Mouse (Mus musculus) cerebral cortex, adult 2 months (tissue): ENCODE results near the gene Mlh1.

Source experiments
- WGBS: fragments of 180-500 bp; shearing (Covaris S2); methylation state at CpG from one replicate; pipeline ENCODE4 v1.1.7; 2018; 5-methylcytosine and 5-hydroxymethylcytosine counted together

Gene Mlh1

GRCm38 (mm10) chr9:111211122-111212041, 60.2 kb downstream of the Mlh1 start:
- 80% methylated on average over 10 of the region's 10 CpGs for WGBS

- WGBS: 89% methylated on average over 4 of the region's 4 CpGs
Measured at GRCm38 (mm10) chr9:111210412-111210811, 61.2 kb downstream of the Mlh1 start.

DNA sequence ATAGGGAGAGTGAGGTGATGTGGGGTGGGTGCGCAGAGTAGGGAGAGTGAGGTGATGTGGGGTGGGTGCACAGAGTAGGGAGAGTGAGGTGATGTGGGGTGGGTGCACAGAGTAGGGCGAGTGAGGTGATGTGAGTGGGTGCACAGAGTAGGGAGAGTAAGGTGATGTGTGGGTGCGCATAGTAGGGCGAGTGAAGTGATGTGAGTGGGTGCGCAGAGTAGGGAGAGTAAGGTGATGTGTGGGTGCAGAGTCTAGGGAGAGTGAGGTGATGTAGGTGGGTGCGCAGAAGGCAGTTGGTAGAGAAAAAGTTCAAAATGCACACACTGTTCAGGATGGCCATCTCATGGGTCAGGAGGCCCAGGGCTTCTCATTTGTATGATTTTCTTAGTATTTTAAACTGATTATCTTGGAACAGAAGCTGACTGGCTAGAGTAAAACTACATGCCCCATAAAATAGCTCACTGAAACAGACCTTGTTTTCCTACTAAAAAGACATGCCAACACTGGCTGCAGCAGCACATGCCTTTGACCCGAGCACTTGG, 62.4 kb downstream of the Mlh1 start:
- WGBS: 83% methylated on average over 7 of the region's 7 CpGs

GRCm38 (mm10) chr9:111208185-111208584, 63.4 kb downstream of the Mlh1 start:
- WGBS: 70% methylated on average over 3 of the region's 3 CpGs

GRCm38 (mm10) chr9:111207683-111208082, 63.9 kb downstream of the Mlh1 start:
- 89% methylated on average over 3 of the region's 3 CpGs for WGBS

GRCm38 (mm10) chr9:111204601-111205375, 66.8 kb downstream of the Mlh1 start:
- 21% methylated on average over 9 of the region's 9 CpGs for WGBS

DNA sequence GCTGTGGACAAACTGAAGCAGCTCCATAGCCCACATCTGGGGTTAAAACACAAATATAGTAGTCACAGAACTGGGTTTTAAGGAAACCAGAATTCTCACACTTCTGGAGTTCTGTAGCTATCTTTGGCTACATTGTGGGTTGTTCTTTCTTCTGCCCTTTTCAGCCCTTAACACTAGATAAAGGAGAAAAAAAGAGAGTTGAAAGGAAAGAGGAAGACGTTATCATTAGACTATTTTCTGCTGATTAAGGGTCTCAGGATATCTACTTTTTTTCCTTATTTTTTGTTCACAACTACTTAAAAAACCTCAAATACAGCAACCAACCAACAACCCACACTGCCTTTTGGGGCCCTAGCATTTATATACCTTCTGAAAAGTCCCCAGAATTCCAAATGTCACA, 73.3 kb downstream of the Mlh1 start:
- 47% methylated on average over 1 of the region's 1 CpGs for WGBS

DNA sequence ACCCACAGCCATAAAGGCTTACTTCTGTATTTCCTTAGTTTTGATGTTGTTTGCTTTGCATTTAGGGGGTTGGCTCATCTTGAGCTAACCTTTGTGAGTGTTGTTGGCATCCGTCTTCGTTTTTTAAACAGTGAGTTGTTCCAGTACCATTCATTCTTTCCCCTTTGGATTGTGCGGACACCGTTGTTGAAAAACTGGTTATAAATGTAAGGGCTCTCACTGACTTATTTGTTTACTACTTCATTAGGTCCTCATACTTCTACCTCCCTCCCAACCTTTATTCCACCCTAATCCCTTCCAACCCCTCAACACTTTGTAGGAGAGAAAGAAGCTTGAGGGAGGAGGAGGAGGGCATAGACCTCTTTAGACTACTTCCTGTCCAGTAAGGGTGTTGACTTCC, 73.9 kb downstream of the Mlh1 start:
- WGBS: 67% methylated on average over 4 of the region's 4 CpGs

GRCm38 (mm10) chr9:111197116-111197515, 74.5 kb downstream of the Mlh1 start:
- 93% methylated on average over 3 of the region's 3 CpGs for WGBS

DNA sequence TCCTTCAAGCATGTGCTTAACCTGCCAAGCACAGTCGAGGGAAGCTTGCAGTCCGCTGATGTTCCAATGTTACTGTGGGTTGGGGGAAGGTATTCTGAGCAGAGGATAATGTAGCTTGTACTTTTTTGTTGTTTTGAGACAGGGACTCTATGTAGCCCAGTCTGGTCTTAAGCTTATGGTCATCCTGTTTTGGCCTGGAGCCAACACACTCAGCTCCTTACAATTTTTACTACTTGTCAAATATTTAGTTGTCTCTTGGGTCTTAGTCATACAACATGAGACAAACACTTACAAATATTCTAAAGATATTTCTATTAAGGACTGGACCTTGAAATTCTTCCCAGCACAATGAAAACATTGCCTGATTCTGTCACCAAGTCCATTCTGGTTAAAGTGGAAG, 78.4 kb downstream of the Mlh1 start:
- 94% methylated on average over 2 of the region's 2 CpGs for WGBS

DNA sequence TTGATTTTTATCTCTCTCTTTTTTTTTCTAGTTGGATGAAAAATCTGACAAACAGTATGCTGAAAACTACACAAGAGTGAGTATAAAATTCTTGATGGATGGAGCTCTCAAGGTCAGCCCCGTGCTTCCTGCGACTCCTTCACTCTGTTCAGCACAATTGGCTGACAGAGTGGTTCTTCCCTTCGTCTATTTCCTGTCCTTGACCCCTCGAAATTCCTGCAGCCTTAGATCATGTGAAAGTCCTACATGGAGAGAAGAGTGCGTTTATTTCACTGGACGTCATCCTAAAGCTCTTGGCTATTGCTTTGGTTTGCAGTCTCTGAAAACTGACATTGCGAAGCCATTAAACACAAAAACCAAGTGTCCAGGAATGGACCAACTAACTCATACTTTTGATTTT, 82.9 kb downstream of the Mlh1 start:
- 90% methylated on average over 7 of the region's 7 CpGs for WGBS

DNA sequence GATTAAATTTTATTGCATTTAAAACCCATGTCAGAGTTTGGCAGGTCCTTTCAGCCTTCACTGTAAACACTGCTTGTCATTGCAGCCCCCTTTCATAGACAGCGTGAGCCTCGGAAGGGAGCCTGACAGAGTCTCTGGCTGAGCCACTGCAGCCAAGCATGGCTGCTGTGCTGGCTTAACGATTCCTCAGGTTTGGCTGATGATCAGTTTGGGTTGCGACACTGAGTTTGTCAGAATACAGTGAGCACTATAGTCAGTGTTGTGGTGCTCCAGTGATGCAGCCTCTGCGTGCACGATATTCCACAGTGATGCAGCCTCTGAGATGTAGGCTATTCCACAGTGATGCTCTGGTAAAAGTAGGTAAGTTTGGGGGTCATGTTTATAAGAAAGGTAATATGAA, 84.7 kb downstream of the Mlh1 start:
- WGBS: 75% methylated on average over 6 of the region's 6 CpGs

GRCm38 (mm10) chr9:111184929-111185328, 86.7 kb downstream of the Mlh1 start:
- 76% methylated on average over 4 of the region's 4 CpGs for WGBS

GRCm38 (mm10) chr9:111182176-111182575, 89.4 kb downstream of the Mlh1 start:
- 15% methylated on average over 3 of the region's 3 CpGs for whole genome bisulfite sequencing

DNA sequence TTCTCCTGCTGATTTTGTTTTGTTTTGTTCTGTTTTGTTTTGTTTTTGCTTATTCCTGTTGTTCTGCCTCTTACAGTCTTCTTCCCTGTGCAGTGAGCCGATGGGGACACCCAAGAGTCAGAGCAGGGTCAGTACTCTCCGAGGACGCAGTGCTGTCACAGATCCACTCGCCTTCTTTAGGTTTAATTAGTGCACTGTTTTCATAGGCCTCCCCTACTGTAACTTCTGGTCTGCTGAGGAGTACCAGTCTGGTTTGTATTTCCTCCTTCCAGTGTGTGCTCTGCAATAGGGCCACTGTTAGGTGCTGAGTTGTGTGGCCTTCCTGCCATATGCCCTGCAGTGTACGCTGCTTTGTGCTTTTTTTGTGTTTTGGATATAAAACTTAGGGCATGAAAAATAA, 92.6 kb downstream of the Mlh1 start:
- 86% methylated on average over 5 of the region's 5 CpGs for WGBS
